Comparison of ENCODE assay signal across 28 mouse cellular contexts in the genomic region with DNA sequence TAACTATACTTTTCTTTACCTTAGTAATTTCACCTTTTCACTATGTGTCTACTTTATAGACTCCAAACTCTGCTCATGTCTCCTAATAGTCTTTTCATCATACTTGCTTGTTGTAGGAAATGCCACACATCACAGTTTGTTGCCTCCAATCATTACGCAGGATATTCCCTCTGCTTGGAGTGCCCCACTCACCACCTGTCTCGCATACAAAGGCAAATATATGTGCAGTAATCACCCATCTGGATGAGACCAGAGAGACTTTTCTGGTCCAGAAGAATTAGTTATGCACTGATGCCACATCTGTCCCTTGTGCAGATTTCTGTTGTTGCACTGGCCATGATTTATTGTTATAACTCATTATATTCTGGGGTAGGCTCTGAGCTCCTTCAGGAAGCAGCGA.
"Had no signal": no experiment of that assay in that cellular context is flagged by ENCODE, and none has a peak within 500 bp of the region (broad histone marks: within the 10 kb centered on the region; RNA-seq: fewer than 3 reads in every experiment).

No protein-coding gene starts in this region.

- H3K27me3 ChIP-seq: embryonic facial prominence, embryonic 12.5 days; embryonic facial prominence, embryonic 13.5 days; embryonic facial prominence, embryonic 15.5 days; forebrain, embryonic 12.5 days; forebrain, embryonic 13.5 days; forebrain, embryonic 15.5 days had no signal

- H3K9ac ChIP-seq: embryonic facial prominence, embryonic 12.5 days; embryonic facial prominence, embryonic 13.5 days; embryonic facial prominence, embryonic 15.5 days; forebrain, embryonic 12.5 days; forebrain, embryonic 13.5 days; forebrain, embryonic 15.5 days; forebrain, postnatal 0 days had no signal

- H3K9me3 ChIP-seq: embryonic facial prominence, embryonic 10.5 days; embryonic facial prominence, embryonic 12.5 days; embryonic facial prominence, embryonic 13.5 days; embryonic facial prominence, embryonic 15.5 days; forebrain, embryonic 10.5 days; forebrain, embryonic 12.5 days; forebrain, embryonic 13.5 days; forebrain, embryonic 15.5 days had no signal

- H3K4me2 ChIP-seq: embryonic facial prominence, embryonic 12.5 days; embryonic facial prominence, embryonic 13.5 days; embryonic facial prominence, embryonic 15.5 days; forebrain, embryonic 12.5 days; forebrain, embryonic 13.5 days; forebrain, embryonic 15.5 days had no signal

- H3K4me3 ChIP-seq: embryonic facial prominence, embryonic 10.5 days; embryonic facial prominence, embryonic 12.5 days; embryonic facial prominence, embryonic 13.5 days; embryonic facial prominence, embryonic 15.5 days; erythroblast, embryonic 14.5 days; forebrain, embryonic 10.5 days; forebrain, embryonic 12.5 days; forebrain, embryonic 13.5 days; forebrain, embryonic 15.5 days; gastrocnemius, adult 2 months had no signal

- ATAC-seq: forebrain, embryonic 13.5 days; forebrain, embryonic 14.5 days; forebrain, embryonic 15.5 days; forebrain, embryonic 16.5 days; forebrain, postnatal 0 days had no signal

- H3K36me3 ChIP-seq: embryonic facial prominence, embryonic 10.5 days; embryonic facial prominence, embryonic 12.5 days; embryonic facial prominence, embryonic 13.5 days; embryonic facial prominence, embryonic 15.5 days; forebrain, embryonic 10.5 days; forebrain, embryonic 12.5 days; forebrain, embryonic 15.5 days had no signal

- H3K4me1 ChIP-seq: embryonic facial prominence, embryonic 10.5 days; embryonic facial prominence, embryonic 12.5 days; embryonic facial prominence, embryonic 15.5 days; forebrain, embryonic 12.5 days; forebrain, embryonic 13.5 days; forebrain, embryonic 15.5 days had no signal

- H3K27ac ChIP-seq: embryonic facial prominence, embryonic 10.5 days; embryonic facial prominence, embryonic 12.5 days; embryonic facial prominence, embryonic 13.5 days; embryonic facial prominence, embryonic 15.5 days; forebrain, embryonic 10.5 days; forebrain, embryonic 12.5 days; forebrain, embryonic 13.5 days; forebrain, embryonic 15.5 days; gastrocnemius, adult 2 months had no signal

- DNase-seq: cerebellum, adult 18-20 months; cerebellum, adult 2 months; cerebellum, adult 8-10 months; cerebellum, adult 9-10 months; cerebellum, postnatal 10 days; cerebellum, postnatal 14 days; cerebellum, postnatal 25 days; cerebellum, postnatal 36 days; embryo, embryonic 11 days; forebrain, postnatal 0 days; gastrocnemius, adult 2 months; gastrocnemius, postnatal 10 days; gastrocnemius, postnatal 14 days; gastrocnemius, postnatal 25 days; gastrocnemius, postnatal 36 days; heart, adult 11 months; heart, adult 18-20 months had no signal
